Mouse (Mus musculus) midbrain, postnatal 0 days (tissue): ENCODE data around the gene Cx3cr1. TPM values are rescaled to one million over a fixed set of nuclear protein-coding genes. Genes with fewer than 3 reads are reported as not detected.

Experiments
- ATAC-seq: fragments of 200-750 bp; cut with Nextera tagmentation; 2 replicates; pipeline ENCODE4 v1.8.0; 2017; ENCODE audit warnings: moderate number of reproducible peaks, mild to moderate bottlenecking, moderate TSS enrichment, moderate library complexity; ENCODE audit not compliant: low FRiP score
- DNase-seq: peaks from one replicate; pipeline ENCODE4 v3.0.0-alpha.2; 2015; ENCODE audit warnings: low spot score
- H3K27ac ChIP-seq: fragments of 300-500 bp; sonication (generic); 2 replicates; pipeline ENCODE4 v1.5.1; 2014; ENCODE audit warnings: low read depth, mild to moderate bottlenecking, low read length, mixed read lengths
- H3K27me3 ChIP-seq: fragments of 300-500 bp; sonication (generic); 2 replicates; pipeline ENCODE4 v1.6.1; 2014; ENCODE audit warnings: low read length, control low read depth, mixed read lengths; ENCODE audit not compliant: insufficient read depth
- H3K36me3 ChIP-seq: fragments of 300-500 bp; sonication (generic); 2 replicates; pipeline ENCODE4 v1.6.1; 2014; ENCODE audit warnings: low read length, control low read depth, mixed read lengths; ENCODE audit not compliant: insufficient read depth
- H3K4me1 ChIP-seq: fragments of 300-500 bp; sonication (generic); 2 replicates; pipeline ENCODE4 v1.6.1; 2014; ENCODE audit warnings: mild to moderate bottlenecking, control low read depth, antibody characterized with exemption, low read length, mixed read lengths; ENCODE audit not compliant: insufficient read depth
- H3K4me2 ChIP-seq: fragments of 300-500 bp; sonication (generic); 2 replicates; pipeline ENCODE4 v1.6.1; 2014; ENCODE audit warnings: low read depth, mild to moderate bottlenecking, low read length, mixed read lengths; ENCODE audit not compliant: poor library complexity, severe bottlenecking
- H3K4me3 ChIP-seq: fragments of 300-500 bp; sonication (generic); 2 replicates; pipeline ENCODE4 v1.5.1; 2014; ENCODE audit warnings: low read depth, mild to moderate bottlenecking, low read length, moderate library complexity
- H3K9ac ChIP-seq: fragments of 300-500 bp; sonication (generic); replicated peaks from 2 replicates; pipeline ENCODE4 v1.6.1; 2014; ENCODE audit warnings: mild to moderate bottlenecking, low read length, moderate library complexity, mixed read lengths; ENCODE audit not compliant: poor library complexity, severe bottlenecking
- H3K9me3 ChIP-seq: fragments of 300-500 bp; sonication (generic); 2 replicates; pipeline ENCODE4 v1.6.1; 2016; ENCODE audit warnings: low read length, control low read depth
- CTCF ChIP-seq: IDR thresholded peaks from 2 replicates; pipeline ENCODE4 v1.5.1; 2016; ENCODE audit warnings: antibody characterized with exemption, mild to moderate bottlenecking
- WGBS: fragments of 180-500 bp; shearing (Covaris S2); extraction: QIAGEN DNeasy Blood & Tissue Kit; methylation state at CpG from one replicate; pipeline ENCODE4 v1.1.7; 2014; 5-methylcytosine and 5-hydroxymethylcytosine counted together
- polyA plus RNA-seq: library from polyadenylated mRNA; unstranded; fragments of >200 nt; fragmentation: Nextera tagmentation; extraction: Ambion mirVana; gene quantifications from 2 replicates; pipeline ENCODE4 v1.2.1, GENCODE M21; 2015
- total RNA-seq: library from RNA; depleted of rRNA; stranded (reverse); fragments of >200 nt; gene quantifications from 2 replicates; pipeline ENCODE4 v1.2.3, GENCODE M21; 2014

Cx3cr1 gene
- total and polyA plus RNA-seq, 2 experiments from 2014 or later, result 9.0 to 19.3 TPM

- ATAC-seq, result no peak
- WGBS, result 87% methylated on average over 5 of the region's 5 CpGs
- H3K9ac ChIP-seq, result no peak overlapping the region
- H3K4me3 ChIP-seq, result no peak overlapping the region
- DNase-seq, result no peak
- H3K27me3 ChIP-seq, result no peaks in the 10 kb centered on the region
- TF ChIP-seq CTCF, result no peak
- no peak overlapping the region for H3K27ac ChIP-seq
- no peaks in the 10 kb centered on the region for H3K9me3 ChIP-seq
- H3K36me3 ChIP-seq, result no peaks in the 10 kb centered on the region
- no peak overlapping the region for H3K4me2 ChIP-seq
- 0 out of 2 replicates have a peak, but pooled peaks cover 3% of the 10 kb centered on the region for H3K4me1 ChIP-seq
Measured at GRCm38 (mm10) chr9:120002893-120003292, 66.8 kb downstream of the Cx3cr1 start.

DNA sequence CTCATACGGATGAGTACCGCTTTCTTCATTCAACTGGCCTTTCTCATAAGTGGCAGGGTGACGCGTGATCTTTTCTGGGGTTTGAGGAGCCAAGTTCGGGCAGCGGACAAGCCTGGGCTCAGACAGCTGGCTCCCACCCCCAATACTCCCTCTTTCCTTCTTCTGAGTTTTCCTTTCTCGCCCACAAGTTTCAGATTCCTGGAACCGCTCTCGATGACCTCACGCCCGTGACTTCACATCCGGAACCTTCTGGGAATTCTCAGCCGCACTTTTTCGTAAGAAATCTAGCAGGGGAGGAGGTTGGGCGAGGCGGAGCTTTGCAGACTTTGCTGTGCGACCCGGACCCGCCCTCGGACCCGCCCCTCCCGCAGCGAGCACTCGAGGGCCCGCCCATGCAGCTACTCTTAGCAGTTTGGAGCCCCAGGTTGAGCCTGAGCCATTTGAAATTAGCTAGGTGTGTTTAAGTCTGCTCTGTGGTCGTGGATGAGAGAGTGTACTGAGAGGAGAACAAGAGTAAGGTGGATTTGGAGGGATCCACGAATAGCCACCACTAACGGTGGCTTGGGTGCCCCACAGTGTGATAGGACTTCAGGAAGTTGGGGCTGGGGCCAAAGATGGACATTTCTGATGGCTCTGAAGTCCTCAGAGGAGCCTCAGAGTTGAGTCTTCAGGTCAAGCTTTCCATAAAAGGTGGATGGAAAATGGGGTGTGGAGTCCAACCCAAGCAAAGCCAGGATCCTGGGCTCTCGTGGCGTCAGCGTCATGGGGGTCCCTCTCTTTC, 67.5 kb downstream of the Cx3cr1 start:
- Histone ChIP-seq H3K4me1 (0 out of 2 replicates have a peak, but pooled peaks cover 3% of the 10 kb centered on the region), H3K9ac (no peak overlapping the region), H3K27me3 (no peaks in the 10 kb centered on the region), H3K4me2 (peak overlapping the region; percentile 46), H3K4me3 (peak overlapping the region; percentile 27), H3K9me3 (no peaks in the 10 kb centered on the region), H3K36me3 (no peaks in the 10 kb centered on the region), H3K27ac (no peak overlapping the region)
- ATAC-seq, result no peak
- WGBS, result 10% methylated on average over 31 of the region's 31 CpGs
- no peak for TF ChIP-seq CTCF
- DNase-seq, result peak; percentile 67

DNA sequence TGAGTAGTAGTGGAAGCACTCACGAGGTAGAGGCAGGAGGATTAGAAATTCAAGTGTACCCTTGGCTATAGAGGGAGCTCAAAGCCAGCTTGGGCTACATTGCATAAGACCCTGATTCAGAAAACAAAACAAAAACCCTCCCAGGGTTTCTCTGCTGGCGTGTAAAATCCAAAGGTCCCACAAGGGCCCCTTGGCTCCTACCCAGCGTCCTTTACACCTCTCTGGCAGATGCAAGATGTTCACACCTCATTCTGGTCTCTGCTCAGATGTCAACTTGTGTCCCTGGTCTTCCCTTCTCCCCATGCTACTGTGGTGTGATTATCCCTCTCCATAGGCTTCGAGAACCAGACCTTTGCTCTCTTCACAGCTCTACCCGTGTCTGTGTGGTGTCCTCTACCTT, 68.9 kb downstream of the Cx3cr1 start:
- H3K4me3 ChIP-seq, result no peak overlapping the region
- ATAC-seq (no peak), DNase-seq (no peak)
- H3K36me3 ChIP-seq, result no peaks in the 10 kb centered on the region
- H3K27me3 ChIP-seq, result no peaks in the 10 kb centered on the region
- 78% methylated on average over 5 of the region's 5 CpGs for WGBS
- 0 out of 2 replicates have a peak, but pooled peaks cover 3% of the 10 kb centered on the region for H3K4me1 ChIP-seq
- H3K9me3 ChIP-seq, result no peaks in the 10 kb centered on the region
- H3K9ac ChIP-seq, result no peak overlapping the region
- no peak overlapping the region for H3K4me2 ChIP-seq
- H3K27ac ChIP-seq, result no peak overlapping the region
- TF ChIP-seq CTCF, result no peak

DNA sequence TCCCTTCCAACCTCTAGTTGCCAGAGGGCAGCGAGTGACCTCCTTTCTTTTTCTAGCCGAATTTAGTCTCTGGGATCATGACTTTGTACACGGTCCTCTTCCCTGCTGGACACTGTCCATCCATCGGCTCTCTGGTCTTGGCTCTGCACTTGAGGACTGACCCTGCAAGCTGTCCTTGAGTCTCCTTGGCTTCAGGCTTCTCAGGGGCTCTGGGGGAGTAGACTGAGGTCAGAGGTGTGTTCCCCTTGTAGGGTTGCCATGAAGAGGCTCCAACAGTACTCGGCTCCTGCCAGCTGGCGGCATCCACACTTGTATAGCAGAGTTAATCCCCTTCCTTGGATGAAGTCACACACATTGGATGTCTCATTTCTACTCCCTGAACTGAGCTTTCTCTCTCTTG, 70.0 kb downstream of the Cx3cr1 start:
- 54% methylated on average over 6 of the region's 6 CpGs for WGBS
- ATAC-seq (no peak), DNase-seq (no peak)
- H3K36me3 ChIP-seq, result no peaks in the 10 kb centered on the region
- H3K27ac ChIP-seq, result no peak overlapping the region
- H3K27me3 ChIP-seq, result no peaks in the 10 kb centered on the region
- TF ChIP-seq CTCF, result no peak
- 0 out of 2 replicates have a peak, but pooled peaks cover 3% of the 10 kb centered on the region for H3K4me1 ChIP-seq
- no peak overlapping the region for H3K9ac ChIP-seq
- no peak overlapping the region for H3K4me2 ChIP-seq
- H3K9me3 ChIP-seq, result no peaks in the 10 kb centered on the region
- H3K4me3 ChIP-seq, result no peak overlapping the region

GRCm38 (mm10) chr9:119998776-119999175, 70.9 kb downstream of the Cx3cr1 start:
- H3K9me3 ChIP-seq, result no peaks in the 10 kb centered on the region
- no peaks in the 10 kb centered on the region for H3K27me3 ChIP-seq
- no peak for TF ChIP-seq CTCF

DNA sequence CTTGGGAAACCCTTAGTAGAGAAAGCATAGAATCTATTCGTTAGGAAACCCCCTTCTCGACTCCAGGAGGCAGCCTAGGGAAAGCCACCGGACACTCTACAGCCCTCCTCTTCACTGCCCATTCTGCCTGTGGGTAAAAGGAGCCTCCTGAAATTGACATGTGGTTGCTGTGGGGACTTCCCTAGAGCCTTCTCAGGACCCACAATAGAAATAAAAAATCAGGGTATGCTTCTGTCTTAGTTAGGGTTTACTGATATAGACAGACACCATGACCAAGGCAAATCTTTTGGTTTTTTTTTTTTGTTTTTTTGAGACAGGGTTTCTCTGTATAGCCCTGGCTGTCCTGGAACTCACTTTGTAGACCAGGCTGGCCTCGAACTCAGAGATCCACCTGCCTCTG, 73.6 kb downstream of the Cx3cr1 start:
- Histone ChIP-seq H3K4me3 (no peak overlapping the region), H3K27me3 (no peaks in the 10 kb centered on the region), H3K4me1 (no peaks in the 10 kb centered on the region), H3K4me2 (no peak overlapping the region), H3K36me3 (no peaks in the 10 kb centered on the region), H3K9ac (no peak overlapping the region), H3K27ac (no peak overlapping the region), H3K9me3 (no peaks in the 10 kb centered on the region)
- no peak for DNase-seq
- 92% methylated on average over 4 of the region's 4 CpGs for WGBS
- TF ChIP-seq CTCF, result no peak
- ATAC-seq, result no peak

More at GRCm38 (mm10) chr9:119998776-119999175, 70.9 kb downstream of the Cx3cr1 start:
- no peak overlapping the region for H3K9ac ChIP-seq
- H3K4me3 ChIP-seq, result no peak overlapping the region
- 50% methylated on average over 1 of the region's 1 CpGs for WGBS
- ATAC-seq (no peak), DNase-seq (no peak)
- 0 out of 2 replicates have a peak, but pooled peaks cover 3% of the 10 kb centered on the region for H3K4me1 ChIP-seq
- no peaks in the 10 kb centered on the region for H3K36me3 ChIP-seq
- no peak overlapping the region for H3K27ac ChIP-seq
- H3K4me2 ChIP-seq, result no peak overlapping the region
